Mouse (Mus musculus) urinary bladder, postnatal 4 days (tissue): Measurements from ENCODE around the gene Tcirg1.
A peak's percentile ranks its signal among the peaks of the same experiment; 100 is the strongest.

Experiments used
- DNase-seq, 2 experiments: peaks; one replicate each; pipeline ENCODE4 v3.0.0; 2021 to 2022; ENCODE audit warnings: low spot score in 2 of 2

The Tcirg1 gene

DNA sequence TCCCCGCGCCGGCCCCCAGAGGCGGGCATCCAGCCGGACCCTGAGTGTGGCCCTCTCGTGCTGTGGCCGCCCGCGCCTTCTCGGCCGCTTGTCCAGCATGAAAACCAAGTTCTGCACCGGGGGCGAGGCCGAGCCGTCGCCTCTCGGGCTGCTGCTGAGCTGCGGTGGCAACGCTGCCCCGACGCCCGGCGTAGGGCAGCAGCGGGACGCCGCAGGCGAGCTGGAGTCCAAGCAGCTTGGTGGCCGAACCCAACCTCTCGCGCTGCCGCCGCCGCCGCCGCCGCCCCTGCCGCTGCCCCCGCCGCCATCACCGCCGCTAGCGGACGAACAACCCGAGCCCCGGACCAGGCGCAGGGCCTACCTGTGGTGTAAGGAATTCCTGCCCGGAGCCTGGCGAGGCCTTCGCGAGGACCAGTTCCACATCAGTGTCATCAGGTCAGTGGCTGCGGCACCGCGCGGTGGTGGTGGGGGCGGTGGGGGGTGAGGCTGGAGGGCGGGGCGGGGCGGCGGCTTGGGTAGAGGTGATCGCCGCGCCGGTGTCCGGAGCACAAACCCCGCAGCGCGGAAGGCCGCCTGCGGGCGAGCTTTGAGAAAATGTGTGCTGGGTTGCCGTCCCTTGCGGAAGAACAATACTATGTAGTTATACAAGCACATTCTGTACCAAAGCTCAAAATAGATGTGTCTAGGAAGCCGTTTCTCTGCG lies 54.8 kb downstream of the Tcirg1 start:
- peak in 1 of 2 experiments; percentile 48 for DNase-seq

- DNase-seq, result peak; percentile 96 to 97
Observed at GRCm38 (mm10) chr19:3851502-3851962, 55.4 kb downstream of the Tcirg1 start, which contains the start of gene Chka. Gene Chka, plus strand, starts transcription at chr19:3851773.

GRCm38 (mm10) chr19:3850847-3851469 lies 56.0 kb downstream of the Tcirg1 start:
- no peak for DNase-seq

- no peak for DNase-seq
Observed at GRCm38 (mm10) chr19:3850076-3850475, 56.9 kb downstream of the Tcirg1 start.

GRCm38 (mm10) chr19:3849251-3849650 lies 57.7 kb downstream of the Tcirg1 start:
- no peak for DNase-seq

DNA sequence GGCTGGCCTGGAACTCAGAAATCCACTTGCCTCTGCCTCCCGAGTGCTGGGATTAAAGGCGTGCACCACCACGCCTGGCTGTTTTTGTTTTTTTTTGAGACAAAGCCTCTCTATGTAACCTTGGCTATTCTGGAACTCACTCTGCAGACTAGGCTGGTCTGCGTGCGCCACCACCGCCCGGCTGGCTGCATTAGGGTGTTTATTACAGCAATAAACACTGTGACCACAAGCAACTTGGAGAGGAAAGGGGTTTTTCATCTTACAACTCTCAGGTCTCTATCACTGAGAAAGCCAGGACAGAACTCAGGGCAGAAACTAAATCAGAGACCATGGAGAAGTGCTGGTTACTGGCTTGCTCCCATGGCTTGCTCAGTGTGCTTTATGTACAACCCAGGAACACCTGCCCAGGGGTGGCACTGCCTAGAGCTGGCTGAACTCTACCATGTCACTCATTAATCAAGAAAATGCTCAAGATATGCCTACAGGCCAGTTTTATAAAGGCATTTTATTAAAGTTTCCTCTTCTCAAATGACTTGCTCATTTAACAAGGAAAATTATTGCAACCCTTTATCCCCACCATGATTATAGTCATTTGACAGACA lies 58.6 kb downstream of the Tcirg1 start:
- DNase-seq, result no peak

GRCm38 (mm10) chr19:3847711-3848110 lies 59.2 kb downstream of the Tcirg1 start:
- DNase-seq, result no peak

DNA sequence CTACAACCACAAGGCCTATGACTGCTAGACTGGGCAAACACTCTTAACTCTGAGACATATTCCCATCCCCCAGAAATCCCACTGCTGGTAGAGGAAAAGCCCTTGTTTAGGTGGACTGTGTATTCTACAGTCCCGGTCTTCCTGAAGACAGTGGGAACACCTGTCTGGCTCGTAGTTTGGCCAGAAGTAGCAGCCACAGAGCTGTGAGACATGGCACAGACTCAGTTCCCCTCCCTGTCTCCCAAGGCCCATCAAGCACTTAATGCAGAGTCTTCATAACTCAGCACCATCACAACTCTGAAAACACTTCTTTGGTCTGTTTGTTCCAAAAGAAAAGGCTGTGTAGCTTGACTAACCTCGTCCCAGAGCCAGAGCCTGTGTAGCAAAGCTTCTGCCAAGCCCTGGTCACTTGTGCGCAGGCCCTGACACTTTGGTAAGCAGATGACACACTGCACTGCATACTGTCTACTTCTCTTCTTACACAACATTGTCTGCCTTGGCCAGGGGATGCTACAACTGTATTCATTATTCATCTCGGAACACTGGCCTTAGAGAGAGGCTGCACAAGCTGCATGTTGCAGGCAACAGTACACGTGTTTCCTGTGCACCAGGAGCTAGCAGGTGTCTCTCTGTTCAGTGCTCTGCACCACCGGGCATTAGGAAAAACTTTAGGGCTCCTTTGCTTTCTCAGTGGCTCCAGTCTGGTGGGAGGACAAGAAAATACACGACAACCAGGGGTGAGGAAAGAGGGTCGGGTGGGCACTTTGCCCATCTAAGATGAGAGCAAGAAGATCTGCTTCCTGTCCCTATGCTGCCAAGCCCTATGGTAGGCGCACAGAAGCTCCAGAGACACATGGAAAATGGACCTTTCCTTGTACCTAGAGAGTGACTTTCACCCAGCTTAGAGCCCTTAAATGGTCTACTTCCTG lies 60.0 kb downstream of the Tcirg1 start:
- DNase-seq, result no peak
